Mouse (Mus musculus) 3134 (cell line): ENCODE data around the gene Brd1.
"Not testable (repeated sequence)": the region's sequence is repeated elsewhere in the genome, so short reads cannot be mapped to it uniquely, and the experiment has no call there.

Source experiments
- DNase-seq: peaks from one replicate; pipeline ENCODE4 v3.0.0-alpha.2; 2011; ENCODE audit warnings: low spot score; ENCODE audit not compliant: insufficient read length; ENCODE audit errors: extremely low read depth

Brd1 gene

GRCm38 (mm10) chr15:88733834-88734571 lies at the start of gene Brd1:
Brd1 (minus strand) TSS chr15:88734233.
- peak; percentile 78 for DNase-seq

GRCm38 (mm10) chr15:88774630-88775029 lies 40.6 kb upstream of the Brd1 start:
- DNase-seq = not testable (repeated sequence)

- no peak for DNase-seq
These were observed 34.5 kb upstream of the Brd1 start for GRCm38 (mm10) chr15:88768537-88768936.

- not testable (repeated sequence) for DNase-seq
These were observed 32.1 kb upstream of the Brd1 start for GRCm38 (mm10) chr15:88766139-88766538.

GRCm38 (mm10) chr15:88761551-88761950 lies 27.5 kb upstream of the Brd1 start:
- no peak for DNase-seq

GRCm38 (mm10) chr15:88758061-88758460 lies 24.0 kb upstream of the Brd1 start:
- DNase-seq = no peak

GRCm38 (mm10) chr15:88755761-88756160 lies 21.7 kb upstream of the Brd1 start:
- no peak for DNase-seq

- DNase-seq = no peak
These were observed 20.9 kb upstream of the Brd1 start for GRCm38 (mm10) chr15:88754896-88755295.

GRCm38 (mm10) chr15:88752403-88752733 lies 18.3 kb upstream of the Brd1 start:
- no peak for DNase-seq

- peak; percentile 79 for DNase-seq
These were observed 17.8 kb upstream of the Brd1 start, which contains the start of gene Zbed4 for GRCm38 (mm10) chr15:88751564-88752402. Zbed4 (plus strand) TSS chr15:88751660.

- DNase-seq = peak; percentile 99
These were observed 16.9 kb upstream of the Brd1 start for GRCm38 (mm10) chr15:88750677-88751563.

- DNase-seq = no peak
These were observed 16.0 kb upstream of the Brd1 start for GRCm38 (mm10) chr15:88750032-88750431.

GRCm38 (mm10) chr15:88749617-88750016 lies 15.6 kb upstream of the Brd1 start:
- DNase-seq = not testable (repeated sequence)

GRCm38 (mm10) chr15:88745926-88746325 lies 11.9 kb upstream of the Brd1 start:
- no peak for DNase-seq

- DNase-seq = no peak
These were observed 11.3 kb upstream of the Brd1 start for GRCm38 (mm10) chr15:88745347-88745746.

- not testable (repeated sequence) for DNase-seq
These were observed 9.3 kb upstream of the Brd1 start for GRCm38 (mm10) chr15:88743371-88743770.

- DNase-seq = no peak
These were observed 7.3 kb upstream of the Brd1 start for GRCm38 (mm10) chr15:88741366-88741765.

- no peak for DNase-seq
These were observed 4.4 kb upstream of the Brd1 start for GRCm38 (mm10) chr15:88738466-88738865.

- no peak for DNase-seq
These were observed 2.1 kb upstream of the Brd1 start for GRCm38 (mm10) chr15:88736166-88736565.

- peak; percentile 73 for DNase-seq
These were observed 837 bp downstream of the Brd1 start for GRCm38 (mm10) chr15:88733041-88733751.
